Mouse (Mus musculus) heart, postnatal 0 days (tissue): ENCODE data around the gene Fam83g.
"Not testable (repeated sequence)": the region's sequence is repeated elsewhere in the genome, so short reads cannot be mapped to it uniquely, and the experiment has no call there.

ENCODE experiments used
- CTCF ChIP-seq: IDR thresholded peaks from 2 replicates; pipeline ENCODE4 v1.5.1; 2016; ENCODE audit warnings: antibody characterized with exemption, control low read depth, low read depth
- EP300 ChIP-seq: IDR thresholded peaks from 2 replicates; pipeline ENCODE4 v1.6.1; 2016; ENCODE audit warnings: antibody characterized with exemption, low read depth

GRCm38 (mm10) chr11:61636309-61636708 is 47.6 kb upstream of the Fam83g start:
- TF ChIP-seq CTCF, EP300: not testable (repeated sequence)
